Mouse (Mus musculus) lung, adult 2 months (tissue): ENCODE results near the gene Lpcat3.

Experiments used
- CTCF ChIP-seq: fragments of 200-500 bp; IDR thresholded peaks from 2 replicates; pipeline ENCODE4 v1.5.1; 2011; ENCODE audit warnings: mild to moderate bottlenecking, low read length, control low read depth; ENCODE audit not compliant: insufficient read depth
- POLR2A ChIP-seq: fragments of 200-500 bp; IDR thresholded peaks from 2 replicates; pipeline ENCODE4 v1.6.1; 2011; ENCODE audit warnings: low read depth, mild to moderate bottlenecking, control low read depth, low read length, borderline replicate concordance; ENCODE audit errors: extremely low read depth

DNA sequence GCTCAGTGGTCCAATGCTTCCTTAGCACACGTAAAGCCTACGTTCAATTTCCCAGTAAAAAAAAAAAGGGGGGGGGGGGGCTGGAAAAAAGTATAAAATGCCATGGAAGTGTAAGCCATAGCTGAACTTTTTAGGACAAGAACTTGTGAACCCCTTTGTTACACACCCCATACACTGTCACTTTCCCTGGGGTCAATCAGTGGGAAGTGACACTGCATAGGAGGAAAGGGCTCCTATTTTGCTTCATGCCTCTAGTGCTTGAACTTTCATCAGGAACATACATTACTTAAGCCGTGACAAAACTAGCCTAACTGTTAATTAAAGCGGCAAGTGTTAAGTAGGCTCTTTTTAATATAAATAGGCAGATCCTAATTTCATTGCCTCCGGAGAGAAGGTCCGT lies 832 bp upstream of the Lpcat3 start:
- TF ChIP-seq POLR2A (no peak), CTCF (no peak)
